Mouse (Mus musculus) heart, embryonic 14.5 days (tissue): ENCODE measurements around the gene Ykt6. TPM values are rescaled to one million over a fixed set of nuclear protein-coding genes. Genes with fewer than 3 reads are reported as not detected.
"Not testable (repeated sequence)": the region's sequence is repeated elsewhere in the genome, so short reads cannot be mapped to it uniquely, and the experiment has no call there.

Experiments used
- ATAC-seq: fragments of 200-750 bp; cut with Nextera tagmentation; 2 replicates; pipeline ENCODE4 v1.8.0; 2017; ENCODE audit warnings: low read depth, moderate TSS enrichment; ENCODE audit not compliant: insufficient number of reproducible peaks, insufficient read depth, low FRiP score
- H3K27ac ChIP-seq, 2 experiments: fragments of 200-500 bp in 1 of 2; fragments of 300-500 bp in 1 of 2; sonication (generic) in 1 of 2; replicated peaks in 1 of 2; 2 replicates each; pipeline ENCODE4 v1.5.1; 2012 to 2014; ENCODE audit warnings: low read depth in 2 of 2, low read length in 2 of 2, control low read depth in 1 of 2, mild to moderate bottlenecking in 1 of 2, mixed read lengths in 1 of 2; ENCODE audit not compliant: control insufficient read depth in 1 of 2, insufficient read depth in 1 of 2
- H3K27me3 ChIP-seq: fragments of 300-500 bp; sonication (generic); 2 replicates; pipeline ENCODE4 v1.6.1; 2014; ENCODE audit warnings: mild to moderate bottlenecking, low read length, control low read depth; ENCODE audit not compliant: control insufficient read depth, insufficient read depth
- H3K36me3 ChIP-seq: fragments of 300-500 bp; sonication (generic); 2 replicates; pipeline ENCODE4 v1.6.1; 2014; ENCODE audit warnings: mild to moderate bottlenecking, control low read depth, low read length, mixed read lengths; ENCODE audit not compliant: control insufficient read depth, insufficient read depth
- H3K4me1 ChIP-seq, 2 experiments: fragments of 200-500 bp in 1 of 2; fragments of 300-500 bp in 1 of 2; sonication (generic) in 1 of 2; 2 replicates each; pipeline ENCODE4 v1.6.1; 2012 to 2014; ENCODE audit warnings: low read length in 2 of 2, control low read depth in 1 of 2, mixed read lengths in 1 of 2; ENCODE audit not compliant: control insufficient read depth in 2 of 2, insufficient read depth in 2 of 2
- H3K4me2 ChIP-seq: fragments of 300-500 bp; sonication (generic); 2 replicates; pipeline ENCODE4 v1.6.1; 2014; ENCODE audit warnings: mild to moderate bottlenecking, low read length
- H3K4me3 ChIP-seq, 2 experiments: fragments of 200-500 bp in 1 of 2; fragments of 300-500 bp in 1 of 2; sonication (generic) in 1 of 2; 2 replicates each; pipeline ENCODE4 v1.5.1; 2012 to 2014; ENCODE audit warnings: low read length in 2 of 2, mild to moderate bottlenecking in 2 of 2, control low read depth in 1 of 2, low read depth in 1 of 2, moderate library complexity in 1 of 2; ENCODE audit not compliant: control insufficient read depth in 1 of 2, insufficient read depth in 1 of 2
- H3K9ac ChIP-seq: fragments of 300-500 bp; sonication (generic); 2 replicates; pipeline ENCODE4 v1.6.1; 2014; ENCODE audit warnings: mild to moderate bottlenecking, low read length
- H3K9me3 ChIP-seq: fragments of 300-500 bp; sonication (generic); 2 replicates; pipeline ENCODE4 v1.6.1; 2016; ENCODE audit warnings: low read length, control low read depth; ENCODE audit not compliant: control insufficient read depth
- WGBS: fragments of 180-500 bp; shearing (Covaris S2); extraction: QIAGEN DNeasy Blood & Tissue Kit; methylation state at CpG from one replicate; pipeline ENCODE4 v1.1.7; 2014; 5-methylcytosine and 5-hydroxymethylcytosine counted together
- polyA plus RNA-seq: library from polyadenylated mRNA; unstranded; fragments of >200 nt; fragmentation: Nextera tagmentation; extraction: Ambion mirVana; gene quantifications from 2 replicates; pipeline ENCODE4 v1.2.1, GENCODE M21; 2014

Ykt6 gene
- polyA plus RNA-seq, 1 experiment from 2014 or later: 19.1 TPM

DNA sequence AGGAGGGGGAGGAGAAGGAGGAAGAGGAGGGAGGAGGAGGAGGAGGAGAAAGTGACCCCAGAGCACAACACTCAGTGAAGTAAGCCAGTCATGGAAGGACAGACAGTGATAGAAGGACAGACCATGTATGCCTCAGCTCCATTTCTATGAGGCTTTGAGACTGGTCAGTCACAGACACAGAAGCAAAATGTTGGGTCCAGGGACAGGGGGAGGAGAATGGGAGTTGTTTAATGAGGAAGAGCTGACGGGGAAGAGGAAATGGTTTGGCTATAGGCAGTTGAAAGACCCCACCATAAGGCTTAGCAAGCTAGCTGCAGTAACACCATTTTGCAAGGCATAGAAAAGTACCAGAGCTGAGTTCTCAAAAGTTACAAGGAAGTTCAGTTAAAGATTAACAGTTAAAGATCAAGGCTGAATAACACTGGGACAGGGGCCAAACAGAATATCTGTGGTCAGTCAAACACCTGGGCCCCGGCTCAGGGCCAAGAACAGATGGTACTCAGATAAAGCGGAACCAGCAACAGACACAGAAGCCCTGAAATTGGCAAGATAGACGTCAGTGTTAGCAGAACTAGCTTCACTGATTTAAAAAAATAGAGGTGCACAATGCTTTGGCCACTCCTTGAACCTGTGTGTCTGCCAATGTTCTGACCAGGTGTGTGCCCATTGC, 50.0 kb downstream of the Ykt6 start:
- 52% methylated on average over 1 of the region's 4 CpGs for WGBS
- not testable (repeated sequence) for ATAC-seq, H3K27ac ChIP-seq

GRCm38 (mm10) chr11:6006351-6007009, 51.0 kb downstream of the Ykt6 start:
- not testable (repeated sequence) for H3K36me3 ChIP-seq, H3K27me3 ChIP-seq, H3K27ac ChIP-seq, H3K9me3 ChIP-seq, ATAC-seq
- Histone ChIP-seq H3K4me2 (peak overlapping the region; percentile 61), H3K4me1 (peaks cover 17 to 24% of the 10 kb centered on the region in 2 experiments), H3K4me3 (peak overlapping the region; percentile 42 to 46), H3K9ac (peak overlapping the region; percentile 62)
- WGBS: 9% methylated on average over 36 of the region's 44 CpGs

More for the DNA sequence above, 50.0 kb downstream of the Ykt6 start:
- not testable (repeated sequence) for H3K4me3 ChIP-seq, H3K27me3 ChIP-seq, H3K4me2 ChIP-seq, H3K9ac ChIP-seq, H3K9me3 ChIP-seq, H3K36me3 ChIP-seq
- peaks cover 26 to 34% of the 10 kb centered on the region in 2 experiments for H3K4me1 ChIP-seq

DNA sequence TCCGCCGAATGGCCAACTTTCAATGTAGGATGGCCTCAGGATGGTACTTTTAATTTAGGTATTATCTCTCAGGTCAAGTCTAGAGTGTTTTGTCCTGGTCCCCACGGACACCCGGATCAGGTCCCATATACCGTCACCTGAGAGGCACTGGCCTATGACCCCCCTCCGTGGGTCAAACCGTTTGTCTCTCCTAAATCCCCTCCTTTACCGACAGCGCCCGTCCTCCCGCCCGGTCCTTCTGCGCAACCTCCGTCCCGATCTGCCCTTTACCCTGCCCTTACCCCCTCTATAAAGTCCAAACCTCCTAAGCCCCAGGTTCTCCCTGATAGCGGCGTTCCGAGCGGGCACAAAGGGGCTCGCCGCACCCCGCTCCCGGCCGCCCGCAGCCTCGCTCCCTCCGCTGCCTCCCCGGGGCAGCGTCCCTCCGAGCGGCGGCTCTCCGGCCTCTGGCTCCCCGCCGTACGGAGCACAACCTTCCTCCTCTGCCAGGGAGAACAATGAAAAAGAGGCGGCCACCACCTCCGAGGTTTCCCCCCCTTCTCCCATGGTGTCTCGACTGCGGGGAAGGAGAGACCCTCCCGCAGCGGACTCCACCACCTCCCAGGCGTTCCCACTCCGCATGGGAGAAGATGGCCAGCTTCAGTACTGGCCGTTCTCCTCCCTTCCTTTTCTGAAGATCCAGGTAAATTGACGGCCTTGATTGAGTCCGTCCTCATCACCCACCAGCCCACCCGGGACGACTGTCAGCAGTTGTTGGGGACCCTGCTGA, 51.7 kb downstream of the Ykt6 start:
- peak overlapping the region; percentile 62 for H3K9ac ChIP-seq
- H3K4me3 ChIP-seq: peak overlapping the region; percentile 42 to 46

GRCm38 (mm10) chr11:6007779-6008128, 52.3 kb downstream of the Ykt6 start:
- H3K9ac ChIP-seq, H3K27me3 ChIP-seq, H3K36me3 ChIP-seq, H3K9me3 ChIP-seq, H3K27ac ChIP-seq, ATAC-seq: not testable (repeated sequence)
- peak overlapping the region; percentile 61 for H3K4me2 ChIP-seq
- H3K4me3 ChIP-seq: peak overlapping the region; percentile 40 to 42
- peaks cover 5 to 12% of the 10 kb centered on the region in 2 experiments for H3K4me1 ChIP-seq
- WGBS: 40% methylated on average over 13 of the region's 13 CpGs

More for the DNA sequence above, 51.7 kb downstream of the Ykt6 start:
- Histone ChIP-seq H3K4me2 (peak overlapping the region; percentile 61), H3K4me1 (peaks cover 10 to 17% of the 10 kb centered on the region in 2 experiments)
- H3K9me3 ChIP-seq, H3K27me3 ChIP-seq, H3K36me3 ChIP-seq, H3K27ac ChIP-seq, ATAC-seq: not testable (repeated sequence)
- WGBS: 0% methylated on average over 19 of the region's 49 CpGs

- H3K4me2 ChIP-seq, H3K27ac ChIP-seq, H3K9ac ChIP-seq, H3K4me1 ChIP-seq, H3K27me3 ChIP-seq, H3K9me3 ChIP-seq, H3K36me3 ChIP-seq, H3K4me3 ChIP-seq, ATAC-seq: not testable (repeated sequence)
- WGBS: 80% methylated on average over 1 of the region's 18 CpGs
These were observed 55.4 kb downstream of the Ykt6 start for GRCm38 (mm10) chr11:6010751-6011482.

DNA sequence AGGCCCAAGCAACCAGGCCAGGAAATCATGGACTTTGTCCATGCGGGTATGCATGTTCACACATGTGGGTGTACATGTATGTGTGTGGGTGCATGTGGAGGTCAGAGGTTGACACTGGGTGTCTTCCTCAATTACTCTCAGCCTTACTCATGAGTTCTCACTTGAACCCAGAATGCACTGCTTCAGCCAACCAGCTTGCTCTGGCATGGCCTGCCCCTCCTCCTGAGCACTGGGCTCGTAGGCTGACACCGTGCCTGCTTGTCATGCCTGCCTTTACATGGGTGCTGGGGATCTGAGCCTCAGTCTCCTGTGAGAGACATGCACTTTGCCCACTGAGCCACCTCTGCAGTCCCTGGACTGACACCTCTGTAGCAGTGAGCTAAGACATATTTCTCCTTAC, 56.4 kb downstream of the Ykt6 start:
- no peak overlapping the region for H3K4me3 ChIP-seq
- H3K9ac ChIP-seq: no peak overlapping the region
- H3K27ac ChIP-seq: no peak overlapping the region
- no peaks in the 10 kb centered on the region for H3K27me3 ChIP-seq
- WGBS: 90% methylated on average over 3 of the region's 3 CpGs
- H3K36me3 ChIP-seq: no peaks in the 10 kb centered on the region
- H3K9me3 ChIP-seq: no peaks in the 10 kb centered on the region
- H3K4me1 ChIP-seq: no peaks in the 10 kb centered on the region
- no peak overlapping the region for H3K4me2 ChIP-seq
- no peak for ATAC-seq

- Histone ChIP-seq H3K9me3 (no peaks in the 10 kb centered on the region), H3K4me3 (no peak overlapping the region), H3K4me1 (no peaks in the 10 kb centered on the region), H3K27ac (no peak overlapping the region), H3K36me3 (no peaks in the 10 kb centered on the region), H3K9ac (no peak overlapping the region), H3K27me3 (no peaks in the 10 kb centered on the region), H3K4me2 (no peak overlapping the region)
- 84% methylated on average over 2 of the region's 2 CpGs for WGBS
- ATAC-seq: no peak
These were observed 57.9 kb downstream of the Ykt6 start for GRCm38 (mm10) chr11:6013359-6013758.
